Mouse (Mus musculus) bone marrow macrophage, adult 2 months (primary cell): ENCODE results near the gene Hoxc11.

Experiments
- CTCF ChIP-seq: IDR thresholded peaks from 2 replicates; pipeline ENCODE4 v1.5.1; 2012; ENCODE audit warnings: low read depth, mild to moderate bottlenecking, low read length, moderate library complexity
- POLR2A ChIP-seq: IDR thresholded peaks from 2 replicates; pipeline ENCODE4 v1.6.1; 2012; ENCODE audit warnings: mild to moderate bottlenecking, low read depth, low read length, borderline replicate concordance

DNA sequence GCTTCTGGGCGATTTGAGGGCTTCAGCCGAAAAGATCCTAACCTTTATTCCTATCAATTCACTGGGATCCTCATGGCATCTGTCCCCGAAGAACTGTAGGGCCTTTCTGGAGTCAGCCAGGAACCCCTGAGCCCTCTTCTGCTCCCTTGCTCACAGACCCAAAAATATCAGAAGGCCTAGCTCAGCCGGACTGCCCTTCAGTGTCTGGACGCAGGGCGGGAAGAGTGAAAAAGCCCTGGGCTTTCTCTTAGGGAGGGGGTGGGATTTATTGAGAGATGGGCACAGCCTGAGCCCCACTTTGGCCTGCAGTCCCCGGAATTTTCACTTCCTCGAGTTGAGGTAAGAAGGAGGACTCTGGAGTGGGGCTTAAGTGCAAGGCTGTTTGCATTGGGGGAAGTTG is 9.0 kb downstream of the Hoxc11 start:
- TF ChIP-seq CTCF (no peak), POLR2A (no peak)
